Mouse (Mus musculus) lung, postnatal 4 days (tissue): ENCODE measurements around the gene Gm9887.
"Not testable (repeated sequence)": the region's sequence is repeated elsewhere in the genome, so short reads cannot be mapped to it uniquely, and the experiment has no call there.

ENCODE experiments used
- DNase-seq, 2 experiments: peaks; one replicate each; pipeline ENCODE4 v3.0.0; 2021

Gene Gm9887

GRCm38 (mm10) chr12:69371854-69372671 is at the start of gene Gm9887, which contains the start of gene Arf6:
Gene Gm9887, minus strand, starts transcription at chr12:69372458.
Gene Arf6, plus strand, starts transcription at chr12:69372150.
- DNase-seq = peak; percentile 98 to 99

- no peak for DNase-seq
These were observed 48.5 kb upstream of the Gm9887 start for GRCm38 (mm10) chr12:69420716-69421115.

GRCm38 (mm10) chr12:69419606-69420005 is 47.3 kb upstream of the Gm9887 start:
- no peak for DNase-seq

DNA sequence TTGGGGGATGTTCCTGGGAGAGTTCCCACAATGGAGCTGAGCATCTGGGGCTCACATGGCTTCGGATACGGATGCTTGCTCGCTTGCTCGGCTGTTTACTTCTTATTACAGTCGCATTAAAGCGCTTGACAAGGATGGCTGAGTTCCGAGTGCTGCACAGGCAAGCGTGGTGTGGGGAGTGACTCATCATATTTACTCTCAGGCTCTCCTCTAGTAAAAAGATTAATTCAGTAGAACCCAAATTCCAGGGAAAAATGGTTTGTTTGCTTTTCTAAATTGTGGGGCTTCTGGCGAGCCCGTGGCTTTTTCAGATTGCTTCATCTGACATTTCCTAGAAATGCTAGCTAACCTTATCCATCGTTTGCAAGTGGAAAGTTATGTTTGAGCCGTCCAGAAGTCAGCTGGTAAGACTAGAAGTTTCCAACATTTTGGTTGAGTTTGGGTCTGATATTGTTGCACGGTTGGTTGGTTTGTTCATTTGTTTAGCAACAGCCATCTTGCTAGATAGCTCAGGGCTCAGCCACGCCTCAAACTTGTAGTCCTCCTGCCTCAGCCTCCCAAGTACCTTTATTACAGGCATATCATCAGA is 46.9 kb upstream of the Gm9887 start:
- no peak for DNase-seq

DNA sequence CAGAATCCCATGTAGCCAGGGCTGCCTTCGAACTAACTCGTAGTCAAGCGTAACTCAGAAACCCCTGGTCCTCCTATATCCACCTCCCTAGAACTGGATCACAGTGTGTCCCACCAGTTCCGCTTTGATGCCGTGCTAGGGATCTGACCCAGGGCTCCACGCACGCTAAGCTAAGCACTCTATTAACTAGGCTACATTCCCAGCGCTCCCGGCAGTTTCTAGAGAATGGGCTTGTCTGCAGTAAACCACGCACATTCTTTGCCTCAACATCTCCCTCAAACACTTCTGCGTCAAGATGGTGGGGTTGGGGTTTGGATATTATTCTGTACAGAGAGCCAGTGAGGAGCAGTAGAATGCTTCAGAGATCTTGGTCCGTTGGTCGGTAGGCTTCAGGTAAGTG is 46.3 kb upstream of the Gm9887 start:
- DNase-seq = no peak

DNA sequence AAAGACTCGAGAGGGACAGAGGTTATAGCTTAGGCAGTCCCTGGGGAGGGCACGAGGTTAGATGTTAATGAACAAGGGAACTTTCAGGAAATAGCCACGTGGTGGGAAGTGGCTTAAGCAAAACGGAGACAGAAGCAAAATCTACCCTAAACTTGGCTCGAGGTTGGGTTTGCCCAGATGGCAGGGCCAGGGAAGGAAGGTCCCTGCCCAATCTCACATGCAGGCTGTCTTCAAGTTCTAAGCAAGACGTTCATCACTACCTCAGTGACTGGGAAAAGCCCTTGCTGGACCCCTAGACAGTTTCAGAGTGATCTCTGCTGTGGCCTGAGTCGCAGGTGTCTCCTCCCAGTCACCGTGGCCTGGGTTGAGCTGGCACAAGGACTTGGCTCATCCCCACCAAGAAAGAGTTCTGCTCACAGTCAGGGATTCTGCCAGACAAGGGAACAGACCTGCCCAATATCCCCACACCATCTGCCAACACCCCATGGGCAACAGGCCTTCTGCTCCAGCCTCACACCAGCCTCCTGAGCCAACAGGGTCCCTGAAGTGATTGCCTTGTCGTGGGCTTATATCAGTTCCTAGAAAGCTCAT is 45.5 kb upstream of the Gm9887 start:
- DNase-seq = no peak

- no peak for DNase-seq
These were observed 44.5 kb upstream of the Gm9887 start for GRCm38 (mm10) chr12:69416793-69417192.

DNA sequence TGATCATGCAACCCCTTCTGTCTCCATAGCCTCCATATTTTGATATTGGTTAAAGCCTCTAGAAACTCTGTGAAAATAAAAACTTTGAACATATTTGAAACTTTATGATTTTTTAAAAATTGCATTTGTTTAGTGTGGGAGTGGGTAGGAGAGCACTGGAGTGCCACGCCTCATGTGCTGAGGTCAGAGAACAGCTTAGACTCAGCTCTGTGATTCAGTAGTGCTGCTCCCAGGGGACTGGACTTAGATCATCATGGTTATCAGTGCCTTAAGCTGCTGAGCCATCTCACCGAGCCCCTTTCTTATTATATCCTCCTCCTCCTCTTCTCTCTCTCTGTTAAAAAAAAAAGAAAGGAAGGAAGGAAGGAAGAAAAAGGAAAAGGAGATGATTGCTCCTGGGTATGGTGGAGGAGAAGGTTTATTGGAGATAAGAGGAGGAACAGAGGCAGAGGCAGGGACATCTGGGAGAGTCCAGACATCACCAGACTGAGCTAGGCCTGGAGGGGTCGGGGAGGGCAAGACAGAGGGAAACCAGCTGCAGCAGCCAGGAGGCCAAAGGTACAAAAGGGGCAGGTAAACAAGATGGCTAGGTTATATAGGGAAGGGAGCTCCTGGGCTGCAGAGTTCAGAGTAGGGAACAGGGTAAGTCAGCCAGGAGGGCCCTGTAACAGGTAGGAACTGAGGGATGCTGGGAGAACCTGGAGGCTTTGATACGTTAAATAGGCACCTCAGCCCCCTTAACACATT is 42.7 kb upstream of the Gm9887 start:
- DNase-seq = no peak

GRCm38 (mm10) chr12:69413303-69413702 is 41.0 kb upstream of the Gm9887 start:
- no peak for DNase-seq

- no peak for DNase-seq
These were observed 39.7 kb upstream of the Gm9887 start for GRCm38 (mm10) chr12:69411936-69412335.

GRCm38 (mm10) chr12:69410767-69411166 is 38.5 kb upstream of the Gm9887 start:
- no peak for DNase-seq

DNA sequence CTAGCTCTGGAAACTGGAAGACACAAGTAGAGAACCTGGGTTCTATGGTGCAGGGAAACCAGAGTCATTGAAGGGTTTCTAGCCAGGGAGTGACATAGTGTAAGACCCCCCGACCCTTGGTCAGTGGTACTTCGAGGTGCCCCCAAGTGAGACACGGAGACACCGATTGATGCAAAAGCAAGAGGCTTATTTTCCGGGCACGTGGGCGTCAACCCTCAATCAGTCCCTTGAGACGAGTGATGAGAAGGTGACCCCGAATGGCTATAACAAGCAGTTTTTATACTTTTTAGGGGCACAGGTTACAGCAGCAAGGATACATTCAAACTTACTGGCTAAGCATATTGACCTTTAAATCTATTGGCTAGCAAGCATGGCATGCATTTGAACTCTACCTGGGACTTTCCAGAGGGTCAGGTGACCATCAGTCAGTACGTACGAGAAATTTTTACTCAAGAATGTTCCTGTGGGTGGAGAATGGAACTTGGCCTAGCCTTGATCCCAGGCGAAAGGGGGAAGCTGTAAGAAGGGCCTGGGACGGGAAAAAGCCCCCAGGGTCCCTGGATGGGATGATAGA is 30.4 kb upstream of the Gm9887 start:
- DNase-seq = no peak

DNA sequence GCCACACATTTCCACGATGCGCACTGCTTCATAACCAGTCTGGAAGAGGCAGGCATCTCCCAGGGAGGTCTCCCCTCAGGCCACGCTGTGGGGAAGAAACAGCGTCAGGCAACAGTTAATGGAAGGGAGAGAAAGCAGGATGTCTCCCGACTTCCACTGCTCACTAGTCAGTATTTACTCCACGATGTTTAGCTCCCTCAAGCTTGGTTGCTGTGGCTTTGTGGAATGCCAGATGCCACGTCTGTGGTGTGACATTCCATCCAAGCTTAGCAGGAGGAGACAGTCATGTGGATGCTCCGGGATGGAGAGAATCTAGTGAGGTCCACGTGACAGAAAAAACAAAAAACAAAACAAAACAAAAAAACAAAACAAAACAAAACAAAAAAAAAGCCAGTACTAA is 29.8 kb upstream of the Gm9887 start:
- DNase-seq = no peak

DNA sequence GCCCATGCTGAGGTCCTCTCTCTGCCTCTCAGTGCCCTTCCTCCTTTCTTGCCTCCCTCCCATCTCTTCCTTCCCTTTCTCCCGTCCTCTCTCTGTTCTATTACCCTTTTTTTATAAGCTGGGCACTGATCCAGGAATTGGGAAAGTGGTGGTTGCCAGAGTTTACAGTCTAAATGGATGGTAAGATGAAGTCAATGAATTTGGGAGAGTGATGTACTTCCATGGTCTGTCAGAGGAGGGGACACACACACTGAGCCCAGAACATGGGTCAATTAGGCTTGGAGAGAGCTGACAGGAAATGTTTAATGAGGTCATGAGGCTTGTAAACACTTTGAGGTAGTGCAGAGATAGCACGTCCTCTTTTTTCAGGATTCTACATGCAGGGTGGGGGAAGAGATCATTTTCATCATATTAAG is 28.6 kb upstream of the Gm9887 start:
- DNase-seq = no peak

DNA sequence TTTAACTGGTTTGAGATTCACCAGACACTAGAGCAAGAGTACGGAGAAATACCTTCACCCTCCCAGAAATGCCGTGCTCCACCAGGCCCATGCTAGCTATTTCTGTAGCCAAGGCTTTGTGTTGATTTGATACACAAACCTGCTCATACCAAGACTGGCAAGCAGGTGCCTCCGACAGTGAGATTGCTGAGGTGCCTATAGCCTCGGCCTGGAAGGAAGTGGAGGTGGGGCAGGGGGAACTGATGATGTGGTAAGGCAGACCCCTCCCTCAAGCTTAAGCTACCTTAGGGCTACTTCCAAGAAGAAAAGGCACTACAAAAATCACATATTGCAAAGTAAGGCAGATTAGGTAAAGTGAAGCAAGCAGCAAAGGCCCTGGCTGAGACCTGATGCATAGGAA is 28.1 kb upstream of the Gm9887 start:
- no peak for DNase-seq

DNA sequence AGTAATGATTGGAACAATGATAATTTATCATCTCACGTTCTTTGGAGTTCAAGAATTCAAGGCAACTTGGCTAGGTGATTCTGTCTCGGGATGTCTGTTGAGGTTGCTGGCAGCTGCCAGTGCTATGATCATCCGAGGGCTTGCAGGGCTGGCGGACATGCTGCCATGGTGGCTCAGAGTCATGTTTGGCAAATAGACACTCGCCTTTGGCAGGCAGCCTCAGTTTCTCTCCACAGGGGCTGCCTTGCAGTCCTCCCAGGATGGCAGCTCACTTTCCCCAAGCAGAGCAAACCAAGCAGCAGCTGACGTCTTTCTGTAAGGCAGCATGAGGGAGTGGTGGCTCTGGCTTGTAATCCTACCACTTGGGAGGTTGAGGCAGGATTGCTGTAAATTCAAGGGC is 22.2 kb upstream of the Gm9887 start:
- DNase-seq = no peak

DNA sequence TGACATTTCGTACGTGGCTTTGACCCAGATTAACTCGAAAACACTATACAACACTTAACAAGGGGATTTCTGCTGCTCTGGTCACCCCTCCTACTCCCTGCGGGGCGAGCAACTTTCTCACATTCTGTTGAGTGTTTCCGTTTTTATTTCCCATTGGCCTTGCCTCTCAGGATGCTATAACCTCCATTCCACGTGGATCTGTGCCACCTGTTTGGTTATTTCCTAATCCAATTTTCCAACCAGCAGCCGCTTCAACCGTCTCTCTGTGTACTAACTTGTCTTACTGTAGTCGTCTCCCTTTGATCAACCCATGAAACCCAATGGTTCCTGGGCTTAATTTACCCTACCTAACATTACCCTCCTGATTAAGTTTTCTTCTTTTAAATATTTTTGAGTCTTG is 20.8 kb upstream of the Gm9887 start:
- DNase-seq = no peak

GRCm38 (mm10) chr12:69390000-69390698 is 17.9 kb upstream of the Gm9887 start:
- DNase-seq = no peak

- DNase-seq = no peak
These were observed 17.1 kb upstream of the Gm9887 start for GRCm38 (mm10) chr12:69389273-69389938.

DNA sequence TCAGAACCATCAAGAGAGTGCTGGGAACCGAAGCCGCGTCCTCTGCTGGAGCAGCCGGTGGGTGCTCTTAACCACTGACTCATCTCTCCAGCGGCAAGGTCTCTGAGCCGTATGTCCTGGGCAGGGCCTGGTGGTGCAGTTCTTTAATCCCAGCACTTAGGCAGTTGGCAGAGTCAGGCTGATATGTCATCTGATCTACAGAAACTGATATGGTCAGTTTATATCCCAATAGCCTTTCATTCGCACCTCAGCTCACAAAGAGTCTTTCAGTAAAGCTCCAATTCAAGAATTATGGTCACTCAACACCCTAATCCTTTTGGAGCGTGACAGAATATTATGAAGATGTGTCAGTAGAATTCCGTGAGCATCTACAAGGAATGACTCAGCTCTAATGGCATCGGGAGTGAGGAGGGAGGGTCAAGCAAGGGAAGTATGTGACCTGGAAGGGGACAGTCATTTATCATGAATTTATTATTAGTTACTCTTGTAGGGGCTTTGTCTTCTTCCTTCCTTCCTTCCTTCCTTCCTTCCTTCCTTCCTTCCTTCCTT is 16.1 kb upstream of the Gm9887 start:
- DNase-seq = no peak

DNA sequence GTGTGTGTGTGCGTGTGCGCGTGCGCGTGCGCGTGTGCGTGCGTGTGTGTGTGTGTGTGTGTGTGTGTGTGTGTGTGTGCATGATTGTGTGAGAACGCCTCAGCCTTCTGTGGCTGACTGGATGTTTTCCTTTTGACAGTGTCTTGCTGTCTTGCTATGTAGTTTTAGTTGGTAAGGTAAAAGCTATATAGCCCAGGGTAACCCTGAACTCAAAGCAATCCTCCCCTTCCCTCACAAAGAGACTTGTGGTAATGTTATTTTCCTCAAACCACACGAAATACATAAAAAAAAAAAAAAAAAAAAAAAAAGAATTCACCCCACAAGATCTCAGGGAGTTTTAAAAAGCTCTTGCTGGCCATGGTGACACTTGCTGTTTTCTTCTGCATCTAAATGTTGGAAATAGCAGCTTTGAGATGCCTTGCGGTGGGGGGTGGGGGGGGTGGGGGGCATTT is 14.0 kb upstream of the Gm9887 start:
- not testable (repeated sequence) for DNase-seq
